Mouse (Mus musculus) lung, postnatal 0 days (tissue): ENCODE data around the gene Edn2. TPM values are rescaled to one million over a fixed set of nuclear protein-coding genes. Genes with fewer than 3 reads are reported as not detected.

Source experiments
- ATAC-seq: fragments of 200-750 bp; cut with Nextera tagmentation; 2 replicates; pipeline ENCODE4 v1.8.0; 2017; ENCODE audit warnings: moderate library complexity
- DNase-seq: peaks from one replicate; pipeline ENCODE4 v3.0.0-alpha.2; 2016; ENCODE audit warnings: low spot score
- H3K27ac ChIP-seq: fragments of 300-500 bp; sonication (generic); 2 replicates; pipeline ENCODE4 v1.5.1; 2014; ENCODE audit warnings: antibody characterized with exemption, mild to moderate bottlenecking, low read length, mixed read lengths
- H3K27me3 ChIP-seq: fragments of 300-500 bp; sonication (generic); replicated peaks from 2 replicates; pipeline ENCODE4 v1.6.1; 2014; ENCODE audit warnings: low read length, mixed read lengths; ENCODE audit not compliant: insufficient read depth
- H3K36me3 ChIP-seq: fragments of 300-500 bp; sonication (generic); 2 replicates; pipeline ENCODE4 v1.6.1; 2014; ENCODE audit warnings: low read length, mixed read lengths; ENCODE audit not compliant: insufficient read depth
- H3K4me1 ChIP-seq: fragments of 300-500 bp; sonication (generic); 2 replicates; pipeline ENCODE4 v1.6.1; 2014; ENCODE audit warnings: antibody characterized with exemption, low read depth, low read length, mixed read lengths; ENCODE audit not compliant: insufficient read depth
- H3K4me2 ChIP-seq: fragments of 300-500 bp; sonication (generic); replicated peaks from 2 replicates; pipeline ENCODE4 v1.6.1; 2014; ENCODE audit warnings: low read depth, mild to moderate bottlenecking, low read length, moderate library complexity, mixed read lengths
- H3K4me3 ChIP-seq: fragments of 300-500 bp; sonication (generic); 2 replicates; pipeline ENCODE4 v1.5.1; 2014; ENCODE audit warnings: low read depth, low read length
- H3K9ac ChIP-seq: fragments of 300-500 bp; sonication (generic); replicated peaks from 2 replicates; pipeline ENCODE4 v1.6.1; 2014; ENCODE audit warnings: low read depth, mild to moderate bottlenecking
- H3K9me3 ChIP-seq: fragments of 300-500 bp; sonication (generic); 2 replicates; pipeline ENCODE4 v1.6.1; 2016; ENCODE audit warnings: low read length, mixed read lengths
- CTCF ChIP-seq: IDR thresholded peaks from 2 replicates; pipeline ENCODE4 v1.5.1; 2016; ENCODE audit warnings: antibody characterized with exemption, mild to moderate bottlenecking
- EP300 ChIP-seq: IDR thresholded peaks from 2 replicates; pipeline ENCODE4 v1.6.1; 2016; ENCODE audit warnings: antibody characterized with exemption, mild to moderate bottlenecking, control low read depth
- WGBS: fragments of 180-500 bp; shearing (Covaris S2); extraction: QIAGEN DNeasy Blood & Tissue Kit; methylation state at CpG from one replicate; pipeline ENCODE4 v1.1.7; 2014; 5-methylcytosine and 5-hydroxymethylcytosine counted together
- polyA plus RNA-seq: library from polyadenylated mRNA; unstranded; fragments of >200 nt; fragmentation: Nextera tagmentation; extraction: Ambion mirVana; gene quantifications from 2 replicates; pipeline ENCODE4 v1.2.1, GENCODE M21; 2015

Gene Edn2
- polyA plus RNA-seq, 1 experiment from 2014 or later: 0.18 TPM

DNA sequence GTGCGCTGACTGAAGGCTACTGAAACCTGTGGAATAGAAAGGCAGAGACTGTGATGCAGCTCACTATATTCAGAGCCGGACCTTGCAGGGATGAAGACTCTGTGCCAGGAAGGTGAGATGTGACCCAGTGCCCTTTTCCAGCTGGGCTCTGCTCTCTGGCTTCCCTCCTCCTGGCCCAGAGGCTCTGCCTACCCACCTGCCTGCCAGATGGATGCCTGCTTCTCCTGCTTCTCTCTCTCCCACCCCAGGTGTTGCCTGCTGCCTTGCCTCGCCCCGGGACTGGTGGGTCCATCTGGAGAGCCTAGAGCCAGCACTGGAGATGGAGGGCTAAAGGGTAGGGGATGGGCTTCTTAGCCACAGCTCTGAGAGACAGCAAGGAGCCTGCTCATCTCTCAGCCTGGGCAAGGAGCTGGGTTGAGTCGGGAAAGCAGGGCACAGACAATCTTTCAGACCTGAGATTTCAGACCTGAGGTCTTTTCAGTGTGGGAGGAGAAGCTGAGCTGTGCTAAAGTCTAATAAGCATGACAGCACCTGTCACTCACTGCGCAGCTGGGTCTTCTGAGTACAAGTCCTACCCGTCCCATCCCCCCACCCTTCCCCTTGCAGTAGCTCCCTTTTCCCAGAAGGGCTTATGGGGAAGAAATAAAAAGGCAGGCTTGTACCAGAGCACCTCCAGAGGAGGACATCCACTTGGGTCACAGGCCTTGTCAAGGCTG lies 39.7 kb downstream of the Edn2 start:
- Histone ChIP-seq H3K27ac (no peak overlapping the region), H3K9ac (no peak overlapping the region), H3K4me1 (peaks cover 12% of the 10 kb centered on the region; the same call in 1 of the 2 replicates), H3K27me3 (no peaks in the 10 kb centered on the region), H3K9me3 (no peaks in the 10 kb centered on the region), H3K4me3 (no peak overlapping the region), H3K4me2 (no peak overlapping the region), H3K36me3 (no peaks in the 10 kb centered on the region)
- TF ChIP-seq CTCF (no peak), EP300 (no peak)
- no peak for DNase-seq
- 90% methylated on average over 7 of the region's 7 CpGs for WGBS
- no peak for ATAC-seq

DNA sequence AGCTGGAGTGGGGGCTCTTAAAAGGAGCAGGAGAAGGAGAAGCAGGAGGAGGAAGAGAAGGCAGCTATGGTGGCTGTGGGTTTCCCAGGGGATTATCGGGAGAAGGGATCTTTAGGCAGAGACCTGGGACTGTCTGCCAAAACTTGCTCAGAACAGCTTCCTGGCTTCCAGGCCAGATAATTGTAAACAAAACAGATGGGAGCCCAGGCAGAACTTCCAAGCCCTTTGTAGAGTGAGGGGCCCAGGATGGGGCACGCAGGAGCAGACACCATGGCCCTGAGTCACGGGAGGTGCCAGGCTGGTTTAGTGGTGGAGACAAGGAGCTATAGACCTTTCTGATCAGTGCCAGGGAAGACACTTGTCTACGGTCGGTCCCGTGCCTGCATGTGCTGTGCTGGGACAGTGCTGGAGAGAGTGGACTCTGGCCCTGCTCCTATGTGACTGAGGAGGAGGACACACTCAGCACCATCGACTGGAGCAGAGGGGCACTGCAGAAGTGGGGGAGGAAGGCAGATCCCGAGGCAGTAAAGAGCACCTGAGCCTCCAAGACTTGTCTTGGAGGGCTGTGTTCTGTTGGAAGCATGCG lies 43.4 kb downstream of the Edn2 start:
- Histone ChIP-seq H3K4me1 (peaks cover 5% of the 10 kb centered on the region; the same call in 1 of the 2 replicates), H3K9ac (no peak overlapping the region), H3K36me3 (no peaks in the 10 kb centered on the region), H3K9me3 (no peaks in the 10 kb centered on the region), H3K4me3 (no peak overlapping the region), H3K4me2 (no peak overlapping the region), H3K27me3 (no peaks in the 10 kb centered on the region), H3K27ac (no peak overlapping the region)
- DNase-seq (peak; percentile 72), ATAC-seq (peak; percentile 76)
- no peak for TF ChIP-seq CTCF
- peak; percentile 50 for TF ChIP-seq EP300
- WGBS: 22% methylated on average over 8 of the region's 9 CpGs

GRCm38 (mm10) chr4:120206471-120206891 lies 45.5 kb downstream of the Edn2 start:
- H3K27ac ChIP-seq: no peak overlapping the region
- H3K27me3 ChIP-seq: no peaks in the 10 kb centered on the region
- WGBS: 85% methylated on average over 6 of the region's 6 CpGs
- DNase-seq (no peak), ATAC-seq (no peak)
- H3K4me1 ChIP-seq: no peaks in the 10 kb centered on the region
- H3K4me3 ChIP-seq: no peak overlapping the region
- H3K9me3 ChIP-seq: no peaks in the 10 kb centered on the region
- H3K9ac ChIP-seq: no peak overlapping the region
- TF ChIP-seq CTCF: no peak
- no peak for TF ChIP-seq EP300
- H3K36me3 ChIP-seq: no peaks in the 10 kb centered on the region
- no peak overlapping the region for H3K4me2 ChIP-seq

DNA sequence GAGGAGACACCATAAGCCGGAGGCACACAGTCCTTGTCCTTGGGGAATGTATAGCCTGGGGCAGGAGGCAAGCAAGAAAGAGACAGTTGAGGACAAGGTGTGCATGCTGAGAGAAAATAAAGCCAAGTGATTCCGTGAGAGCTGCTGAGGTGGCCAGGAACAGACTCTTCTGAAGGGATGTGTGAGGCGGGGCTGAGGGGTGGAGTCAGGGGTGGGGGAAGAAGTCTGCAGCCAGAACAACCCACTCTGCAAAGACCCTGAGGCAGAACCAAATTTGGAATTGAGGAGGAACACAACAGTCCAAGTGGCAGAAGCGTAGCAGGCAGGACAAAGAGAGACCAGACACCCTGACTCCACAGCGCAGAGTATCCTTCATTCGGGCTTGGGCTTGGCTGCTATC lies 51.1 kb downstream of the Edn2 start:
- WGBS: 56% methylated on average over 6 of the region's 6 CpGs
- no peak overlapping the region for H3K4me2 ChIP-seq
- no peak overlapping the region for H3K27ac ChIP-seq
- TF ChIP-seq CTCF (no peak), EP300 (no peak)
- ATAC-seq (no peak), DNase-seq (no peak)
- no peaks in the 10 kb centered on the region for H3K4me1 ChIP-seq
- no peaks in the 10 kb centered on the region for H3K9me3 ChIP-seq
- no peak overlapping the region for H3K9ac ChIP-seq
- H3K27me3 ChIP-seq: no peaks in the 10 kb centered on the region
- H3K4me3 ChIP-seq: no peak overlapping the region
- no peaks in the 10 kb centered on the region for H3K36me3 ChIP-seq

DNA sequence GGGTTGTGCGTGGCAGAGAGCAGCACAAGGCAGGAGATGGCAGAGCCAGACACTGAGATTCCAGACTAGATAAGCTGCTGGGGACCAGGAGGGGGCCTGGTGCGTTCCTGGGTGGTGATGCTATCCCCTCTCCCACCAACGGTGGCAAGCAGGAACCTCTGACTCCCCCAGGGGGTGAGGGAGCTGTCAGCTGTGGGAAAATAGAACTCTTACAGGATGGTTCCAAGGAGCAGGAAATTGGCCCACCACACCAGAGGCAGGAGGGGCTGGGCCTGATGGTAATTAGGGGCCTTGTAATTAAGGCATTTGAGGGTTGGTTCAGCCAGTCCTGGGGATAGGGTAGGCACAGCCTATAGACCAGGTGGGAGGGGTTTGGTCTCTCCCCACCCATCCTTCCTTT lies 51.8 kb downstream of the Edn2 start:
- Histone ChIP-seq H3K27ac (no peak overlapping the region), H3K4me3 (no peak overlapping the region), H3K4me2 (no peak overlapping the region), H3K27me3 (no peaks in the 10 kb centered on the region), H3K4me1 (no peaks in the 10 kb centered on the region), H3K36me3 (no peaks in the 10 kb centered on the region), H3K9me3 (no peaks in the 10 kb centered on the region), H3K9ac (no peak overlapping the region)
- no peak for TF ChIP-seq CTCF
- no peak for TF ChIP-seq EP300
- ATAC-seq (no peak), DNase-seq (no peak)
- WGBS: 45% methylated on average over 3 of the region's 3 CpGs

GRCm38 (mm10) chr4:120215915-120216591 lies 55.0 kb downstream of the Edn2 start:
- 34% methylated on average over 10 of the region's 10 CpGs for WGBS
- Histone ChIP-seq H3K4me3 (no peak overlapping the region), H3K36me3 (no peaks in the 10 kb centered on the region), H3K27me3 (no peaks in the 10 kb centered on the region), H3K9ac (no peak overlapping the region), H3K4me2 (no peak overlapping the region), H3K27ac (no peak overlapping the region), H3K4me1 (no peaks in the 10 kb centered on the region), H3K9me3 (no peaks in the 10 kb centered on the region)
- DNase-seq (peak; percentile 67), ATAC-seq (no peak)
- peak; percentile 80 for TF ChIP-seq CTCF
- TF ChIP-seq EP300: no peak
